Comparison of ENCODE assay signal across 10 mouse cellular contexts in genomic region chr10:104455549-104456351, GRCm38 (mm10).
DNase-seq lines count a peak whose midpoint lies in the region; ATAC-seq and TF ChIP-seq lines count a peak whose summit lies in the region.
"Had no signal": no experiment of that assay in that cellular context is flagged by ENCODE, and none has a peak within 500 bp of the region (broad histone marks: within the 10 kb centered on the region; RNA-seq: fewer than 3 reads in every experiment).

No protein-coding gene starts in this region.

- peak overlapping the region; percentile 31 for H3K4me3 ChIP-seq in kidney, embryonic 15.5 days (replicated peaks)
- H3K4me3 ChIP-seq in forebrain, embryonic 13.5 days = 0 out of 2 replicates have a peak overlapping the region, but pooled peaks have one; percentile 1
- H3K4me3 ChIP-seq in heart, postnatal 0 days (ENCODE audit: low read depth, low read length) = peak overlapping the region; percentile 41
- H3K4me3 ChIP-seq in midbrain, postnatal 0 days (ENCODE audit: low read depth, low read length) = peak overlapping the region; percentile 12

- no peak for DNase-seq in kidney, postnatal 14 days
- DNase-seq in heart, postnatal 0 days (ENCODE audit: low spot score) = no peak
- peak; percentile 21 for DNase-seq in midbrain, postnatal 0 days (ENCODE audit: low spot score)
- no peak for DNase-seq in urinary bladder, postnatal 10 days (ENCODE audit: low spot score)
- DNase-seq in layer of hippocampus, adult 8-10 months (ENCODE audit: low spot score in 2 of 2) = no peak
- DNase-seq: cerebellum, adult 9-10 months; gastrocnemius, postnatal 10 days had no signal

- WGBS in kidney, embryonic 15.5 days = 19% methylated on average over 14 of the region's 14 CpGs
- WGBS in forebrain, embryonic 13.5 days = 42% methylated on average over 14 of the region's 14 CpGs
- 22% methylated on average over 14 of the region's 14 CpGs for WGBS in heart, postnatal 0 days
- WGBS in midbrain, postnatal 0 days = 39% methylated on average over 14 of the region's 14 CpGs

- H3K27ac ChIP-seq in kidney, embryonic 15.5 days = no peak overlapping the region
- no peak overlapping the region for H3K27ac ChIP-seq in forebrain, embryonic 13.5 days
- H3K27ac ChIP-seq in heart, postnatal 0 days (ENCODE audit: low read depth) = peak overlapping the region; percentile 40
- H3K27ac ChIP-seq in midbrain, postnatal 0 days (ENCODE audit: low read depth, low read length) = no peak overlapping the region

- no peaks in the 10 kb centered on the region for H3K9me3 ChIP-seq in kidney, embryonic 15.5 days (replicated peaks)
- H3K9me3 ChIP-seq in forebrain, embryonic 13.5 days (replicated peaks) = no peaks in the 10 kb centered on the region
- H3K9me3 ChIP-seq in heart, postnatal 0 days (replicated peaks; ENCODE audit: control insufficient read depth, low read length) = no peaks in the 10 kb centered on the region
- H3K9me3 ChIP-seq in midbrain, postnatal 0 days (ENCODE audit: low read length) = no peaks in the 10 kb centered on the region

- H3K36me3 ChIP-seq in kidney, embryonic 15.5 days = no peaks in the 10 kb centered on the region
- no peaks in the 10 kb centered on the region for H3K36me3 ChIP-seq in forebrain, embryonic 13.5 days (ENCODE audit: poor library complexity, severe bottlenecking)
- H3K36me3 ChIP-seq in heart, postnatal 0 days (replicated peaks; ENCODE audit: control insufficient read depth, insufficient read depth, low read length) = no peaks in the 10 kb centered on the region
- no peaks in the 10 kb centered on the region for H3K36me3 ChIP-seq in midbrain, postnatal 0 days (ENCODE audit: insufficient read depth, low read length)

- TF ChIP-seq EP300 in heart, postnatal 0 days (IDR thresholded peaks at IDR 0.05; ENCODE audit: low read depth) = no peak

- no peak overlapping the region for H3K9ac ChIP-seq in kidney, embryonic 15.5 days
- H3K9ac ChIP-seq in forebrain, embryonic 13.5 days = 0 out of 2 replicates have a peak overlapping the region, but pooled peaks have one; percentile 8
- peak overlapping the region; percentile 48 for H3K9ac ChIP-seq in heart, postnatal 0 days (replicated peaks; ENCODE audit: low read depth, low read length)
- H3K9ac ChIP-seq in midbrain, postnatal 0 days (replicated peaks; ENCODE audit: low read length, poor library complexity, severe bottlenecking) = peak overlapping the region; percentile 42; the same call in 1 of the 2 replicates

- peak; percentile 62 for ATAC-seq in kidney, embryonic 15.5 days (replicated peaks; ENCODE audit: low FRiP score)
- ATAC-seq in forebrain, embryonic 13.5 days = 0 out of 2 replicates have a peak, but pooled peaks have one; percentile 30
- no peak for ATAC-seq in heart, postnatal 0 days (ENCODE audit: insufficient read depth, low read depth)
- ATAC-seq in midbrain, postnatal 0 days (ENCODE audit: low FRiP score) = 0 out of 2 replicates have a peak, but pooled peaks have one; percentile 27
- ATAC-seq: Patski had no signal

- TF ChIP-seq CTCF in heart, postnatal 0 days (IDR thresholded peaks at IDR 0.05; ENCODE audit: low read depth) = no peak
- TF ChIP-seq CTCF in midbrain, postnatal 0 days (IDR thresholded peaks at IDR 0.05) = no peak

- peaks cover 10% of the 10 kb centered on the region for H3K4me1 ChIP-seq in kidney, embryonic 15.5 days
- peaks cover 4% of the 10 kb centered on the region; the same call in 1 of the 2 replicates for H3K4me1 ChIP-seq in forebrain, embryonic 13.5 days
- no peaks in the 10 kb centered on the region for H3K4me1 ChIP-seq in heart, postnatal 0 days (ENCODE audit: control insufficient read depth, insufficient read depth)
- no peaks in the 10 kb centered on the region for H3K4me1 ChIP-seq in midbrain, postnatal 0 days (ENCODE audit: insufficient read depth, low read length)

- peak overlapping the region; percentile 54 for H3K4me2 ChIP-seq in kidney, embryonic 15.5 days
- peak overlapping the region; percentile 43 for H3K4me2 ChIP-seq in forebrain, embryonic 13.5 days
- peak overlapping the region; percentile 60 for H3K4me2 ChIP-seq in heart, postnatal 0 days (ENCODE audit: low read depth, low read length)
- H3K4me2 ChIP-seq in midbrain, postnatal 0 days (ENCODE audit: low read depth, low read length, poor library complexity, severe bottlenecking) = peak overlapping the region; percentile 38

- H3K27me3 ChIP-seq in kidney, embryonic 15.5 days = no peaks in the 10 kb centered on the region
- no peaks in the 10 kb centered on the region for H3K27me3 ChIP-seq in forebrain, embryonic 13.5 days
- H3K27me3 ChIP-seq in heart, postnatal 0 days (ENCODE audit: control insufficient read depth, insufficient read depth, low read length) = no peaks in the 10 kb centered on the region
- no peaks in the 10 kb centered on the region for H3K27me3 ChIP-seq in midbrain, postnatal 0 days (ENCODE audit: insufficient read depth, low read length)
- H3K27me3 ChIP-seq: Patski had no signal
